Mouse (Mus musculus): ENCODE measurements around the gene Nhsl1. TPM values are rescaled to one million over a fixed set of nuclear protein-coding genes. Genes with fewer than 3 reads are reported as not detected.
"Not testable (repeated sequence)": the region's sequence is repeated elsewhere in the genome, so short reads cannot be mapped to it uniquely, and the experiment has no call there.

Nhsl1 gene
- total and polyA plus RNA-seq, 3 experiments, result 0.22 TPM; not detected in 2

DNA sequence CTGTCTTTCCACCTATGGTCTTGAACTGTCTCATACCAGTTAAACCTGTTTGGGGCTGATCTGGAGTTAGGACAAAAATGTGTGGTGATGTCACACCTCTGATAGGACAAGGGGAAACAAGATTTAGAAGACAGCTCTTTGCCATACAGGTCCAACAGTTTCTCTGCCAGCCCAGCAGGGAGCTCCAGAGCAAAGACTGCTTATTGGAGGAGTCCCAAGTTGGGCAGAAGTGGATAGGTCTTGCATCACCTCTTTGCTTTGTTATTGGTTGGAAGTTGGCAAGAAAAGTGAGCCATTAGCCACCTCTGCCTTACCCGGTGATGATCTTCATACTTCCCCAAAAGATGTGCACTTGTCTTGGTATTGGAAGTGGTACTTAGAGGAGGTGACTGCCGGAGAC, 218.1 kb downstream of the Nhsl1 start:
- DNase-seq (ENCODE audit: low spot score) (no peak), ATAC-seq (ENCODE audit: extremely low read depth, insufficient number of reproducible peaks, low FRiP score, poor library complexity, severe bottlenecking) (no peak)
- no peaks in the 10 kb centered on the region for H3K4me1 ChIP-seq (ENCODE audit: insufficient read depth, low read depth, low read length)
- no peaks in the 10 kb centered on the region for H3K9me3 ChIP-seq (replicated peaks)
- no peaks in the 10 kb centered on the region for H3K27me3 ChIP-seq (ENCODE audit: insufficient read depth, low read length)
- TF ChIP-seq GATA2 (IDR thresholded peaks at IDR 0.05; ENCODE audit: borderline replicate concordance, low read depth, low read length) (no peak), POLR2AphosphoS5 (IDR thresholded peaks at IDR 0.05; ENCODE audit: insufficient replicate concordance, low read depth, low read length) (no peak), GATA1 (IDR thresholded peaks at IDR 0.05; ENCODE audit: borderline replicate concordance, low read length) (no peak)
- H3K4me3 ChIP-seq (ENCODE audit: low read depth, low read length), result no peak overlapping the region
- H3K36me3 ChIP-seq (replicated peaks), result no peaks in the 10 kb centered on the region

- H3K36me3 ChIP-seq (replicated peaks), result no peaks in the 10 kb centered on the region
- no peaks in the 10 kb centered on the region for H3K4me1 ChIP-seq (ENCODE audit: insufficient read depth, low read depth, low read length)
- no peak overlapping the region for H3K4me3 ChIP-seq (ENCODE audit: low read depth, low read length)
- no peaks in the 10 kb centered on the region for H3K9me3 ChIP-seq (replicated peaks)
- ATAC-seq (ENCODE audit: extremely low read depth, insufficient number of reproducible peaks, low FRiP score, poor library complexity, severe bottlenecking) (no peak), DNase-seq (ENCODE audit: low spot score) (no peak)
- H3K27me3 ChIP-seq (ENCODE audit: insufficient read depth, low read length), result no peaks in the 10 kb centered on the region
- TF ChIP-seq GATA1 (IDR thresholded peaks at IDR 0.05; ENCODE audit: borderline replicate concordance, low read length), result no peak
- TF ChIP-seq CTCF (IDR thresholded peaks at IDR 0.05; ENCODE audit: low read depth, low read length), result no peak
- no peak for TF ChIP-seq TAL1 (conservative IDR thresholded peaks at IDR 0.05; ENCODE audit: low read depth, low read length)
- TF ChIP-seq POLR2AphosphoS5 (IDR thresholded peaks at IDR 0.05; ENCODE audit: insufficient replicate concordance, low read depth, low read length), result no peak
- TF ChIP-seq GATA2 (IDR thresholded peaks at IDR 0.05; ENCODE audit: borderline replicate concordance, low read depth, low read length), result no peak
These were observed 226.5 kb downstream of the Nhsl1 start for GRCm38 (mm10) chr10:18545309-18545708.

- Histone ChIP-seq H3K36me3 (replicated peaks) (no peaks in the 10 kb centered on the region), H3K9me3 (replicated peaks) (no peaks in the 10 kb centered on the region), H3K27me3 (ENCODE audit: insufficient read depth, low read length) (no peaks in the 10 kb centered on the region), H3K4me1 (ENCODE audit: insufficient read depth, low read depth, low read length) (no peaks in the 10 kb centered on the region), H3K4me3 (ENCODE audit: low read depth, low read length) (no peak within 1 kb of the TSS)
- TF ChIP-seq GATA1 (IDR thresholded peaks at IDR 0.05; ENCODE audit: borderline replicate concordance, low read length) (no peak), POLR2AphosphoS5 (IDR thresholded peaks at IDR 0.05; ENCODE audit: insufficient replicate concordance, low read depth, low read length) (no peak), GATA2 (IDR thresholded peaks at IDR 0.05; ENCODE audit: borderline replicate concordance, low read depth, low read length) (no peak), CTCF (IDR thresholded peaks at IDR 0.05; ENCODE audit: low read depth, low read length) (no peak), TAL1 (conservative IDR thresholded peaks at IDR 0.05; ENCODE audit: low read depth, low read length) (no peak)
- DNase-seq (ENCODE audit: low spot score) (no peak), ATAC-seq (ENCODE audit: extremely low read depth, insufficient number of reproducible peaks, low FRiP score, poor library complexity, severe bottlenecking) (no peak)
These were observed 227.0 kb downstream of the Nhsl1 start, which contains the start of gene Hebp2 for GRCm38 (mm10) chr10:18545813-18546235. Gene Hebp2 (minus strand): TSS chr10:18546076.

DNA sequence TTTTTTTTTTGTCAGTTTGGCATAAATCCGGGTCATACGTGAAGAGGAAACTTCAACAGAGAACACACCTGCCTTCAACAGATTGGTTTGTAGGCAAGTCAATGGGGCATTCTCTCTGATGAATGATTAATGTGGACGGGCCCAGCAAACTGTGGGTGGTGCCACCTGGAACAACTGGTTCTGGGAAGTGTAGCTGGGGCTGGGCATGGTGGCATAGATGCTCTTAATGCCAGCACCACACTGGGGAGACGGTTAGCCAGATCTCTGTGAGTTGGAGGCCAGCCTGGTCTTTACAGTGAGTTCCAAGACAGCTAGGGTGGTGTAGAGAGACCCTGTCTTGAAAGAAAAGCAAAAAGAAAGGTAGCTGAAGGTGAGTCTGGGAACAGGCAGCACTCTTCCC, 228.6 kb downstream of the Nhsl1 start:
- ATAC-seq (ENCODE audit: extremely low read depth, insufficient number of reproducible peaks, low FRiP score, poor library complexity, severe bottlenecking) (no peak), DNase-seq (ENCODE audit: low spot score) (no peak)
- Histone ChIP-seq H3K27me3 (ENCODE audit: insufficient read depth, low read length) (no peaks in the 10 kb centered on the region), H3K36me3 (replicated peaks) (no peaks in the 10 kb centered on the region), H3K4me1 (ENCODE audit: insufficient read depth, low read depth, low read length) (no peaks in the 10 kb centered on the region), H3K9me3 (replicated peaks) (no peaks in the 10 kb centered on the region), H3K4me3 (ENCODE audit: low read depth, low read length) (no peak overlapping the region)
- TF ChIP-seq GATA1 (IDR thresholded peaks at IDR 0.05; ENCODE audit: borderline replicate concordance, low read length), result no peak
- TF ChIP-seq TAL1 (conservative IDR thresholded peaks at IDR 0.05; ENCODE audit: low read depth, low read length), result no peak
- no peak for TF ChIP-seq POLR2AphosphoS5 (IDR thresholded peaks at IDR 0.05; ENCODE audit: insufficient replicate concordance, low read depth, low read length)
- TF ChIP-seq GATA2 (IDR thresholded peaks at IDR 0.05; ENCODE audit: borderline replicate concordance, low read depth, low read length), result no peak
- no peak for TF ChIP-seq CTCF (IDR thresholded peaks at IDR 0.05; ENCODE audit: low read depth, low read length)

DNA sequence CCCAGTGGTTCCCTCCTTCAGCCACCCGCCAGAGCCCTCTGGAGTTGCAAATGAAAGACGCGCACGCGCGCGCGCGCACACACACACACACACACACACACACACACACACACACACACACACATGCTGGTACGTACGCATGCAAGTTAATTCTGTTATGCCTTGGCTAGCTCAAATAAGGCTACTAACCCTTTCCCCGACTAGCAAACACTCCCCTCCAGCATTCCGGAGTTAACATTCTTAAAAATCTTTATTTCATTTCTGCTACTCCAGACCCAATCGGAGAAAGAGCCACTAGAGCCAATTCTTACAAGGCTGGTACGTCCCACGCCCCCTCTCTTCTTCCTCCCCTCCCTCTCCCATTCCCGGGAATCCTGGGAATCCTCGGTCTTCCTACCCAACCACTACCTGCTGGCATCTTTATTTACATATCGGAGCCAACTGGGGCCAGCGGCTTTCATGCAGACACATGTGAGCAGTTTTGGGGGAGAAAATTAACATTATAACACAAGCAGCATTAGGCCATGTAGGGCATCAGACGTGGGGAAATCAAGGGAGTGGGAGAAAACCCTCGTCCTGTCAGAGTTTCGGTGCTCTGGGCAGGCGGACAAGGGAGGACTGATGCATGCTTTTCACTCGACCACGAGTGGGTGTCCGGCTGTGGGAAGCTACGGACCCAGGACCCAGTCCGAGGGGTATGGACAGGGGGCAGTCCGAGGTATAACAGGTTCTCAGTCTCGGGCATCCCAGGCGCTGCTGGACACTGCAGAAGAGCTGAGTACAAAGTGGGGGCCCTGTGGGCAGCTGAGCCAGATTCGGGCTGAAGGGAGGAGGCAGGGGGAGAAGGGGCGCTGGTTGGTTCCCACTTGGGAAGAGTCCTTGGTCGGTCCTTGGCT, 230.8 kb downstream of the Nhsl1 start:
- DNase-seq (ENCODE audit: low spot score) (no peak), ATAC-seq (ENCODE audit: extremely low read depth, insufficient number of reproducible peaks, low FRiP score, poor library complexity, severe bottlenecking) (no peak)
- H3K4me1 ChIP-seq (ENCODE audit: insufficient read depth, low read depth, low read length), result no peaks in the 10 kb centered on the region
- no peak for TF ChIP-seq CTCF (IDR thresholded peaks at IDR 0.05; ENCODE audit: low read depth, low read length)
- TF ChIP-seq POLR2AphosphoS5 (IDR thresholded peaks at IDR 0.05; ENCODE audit: insufficient replicate concordance, low read depth, low read length), result no peak
- TF ChIP-seq GATA1 (IDR thresholded peaks at IDR 0.05; ENCODE audit: borderline replicate concordance, low read length), result no peak
- TF ChIP-seq GATA2 (IDR thresholded peaks at IDR 0.05; ENCODE audit: borderline replicate concordance, low read depth, low read length), result no peak
- TF ChIP-seq TAL1 (conservative IDR thresholded peaks at IDR 0.05; ENCODE audit: low read depth, low read length), result no peak
- no peak overlapping the region for H3K4me3 ChIP-seq (ENCODE audit: low read depth, low read length)
- no peaks in the 10 kb centered on the region for H3K9me3 ChIP-seq (replicated peaks)
- H3K27me3 ChIP-seq (ENCODE audit: insufficient read depth, low read length), result no peaks in the 10 kb centered on the region
- no peaks in the 10 kb centered on the region for H3K36me3 ChIP-seq (replicated peaks)

GRCm38 (mm10) chr10:18559076-18559475, 240.3 kb downstream of the Nhsl1 start:
- H3K36me3 ChIP-seq (replicated peaks); H3K9me3 ChIP-seq (replicated peaks); H3K4me1 ChIP-seq (ENCODE audit: insufficient read depth, low read depth, low read length); DNase-seq (ENCODE audit: low spot score); ATAC-seq (ENCODE audit: extremely low read depth, insufficient number of reproducible peaks, low FRiP score, poor library complexity, severe bottlenecking); H3K27me3 ChIP-seq (ENCODE audit: insufficient read depth, low read length); H3K4me3 ChIP-seq (ENCODE audit: low read depth, low read length): not testable (repeated sequence)
